Mouse (Mus musculus) layer of hippocampus, adult 9-10 months (tissue): ENCODE measurements at regions not wholly inside any gene's neighbourhood (a gene's known extent, or its start where the extent isn't known, plus 50 kb on each side); places are given as distances from the start of the nearest gene placed in this dataset.

ENCODE experiments used
- DNase-seq: peaks from one replicate; pipeline ENCODE4 v3.0.0; 2022; ENCODE audit warnings: low spot score

DNA sequence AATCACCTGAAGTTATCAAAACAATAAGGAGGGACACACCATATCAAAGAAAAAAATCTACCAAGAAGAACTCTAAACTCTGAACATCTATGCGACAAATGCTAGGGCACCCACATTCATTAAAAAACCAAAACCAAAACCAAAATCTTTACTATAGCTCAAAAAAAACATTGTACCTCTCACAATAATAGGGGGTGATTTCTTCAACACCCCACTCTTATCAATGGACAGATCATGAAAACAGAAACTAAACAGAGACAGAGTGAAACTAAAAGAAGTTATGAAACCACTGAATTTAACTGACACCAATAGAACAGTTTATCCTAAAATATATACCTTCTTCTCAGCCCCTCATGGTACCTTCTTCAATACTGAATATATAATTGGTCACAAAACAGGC, 1314.5 kb upstream of the Gm7489 start:
- DNase-seq = no peak

DNA sequence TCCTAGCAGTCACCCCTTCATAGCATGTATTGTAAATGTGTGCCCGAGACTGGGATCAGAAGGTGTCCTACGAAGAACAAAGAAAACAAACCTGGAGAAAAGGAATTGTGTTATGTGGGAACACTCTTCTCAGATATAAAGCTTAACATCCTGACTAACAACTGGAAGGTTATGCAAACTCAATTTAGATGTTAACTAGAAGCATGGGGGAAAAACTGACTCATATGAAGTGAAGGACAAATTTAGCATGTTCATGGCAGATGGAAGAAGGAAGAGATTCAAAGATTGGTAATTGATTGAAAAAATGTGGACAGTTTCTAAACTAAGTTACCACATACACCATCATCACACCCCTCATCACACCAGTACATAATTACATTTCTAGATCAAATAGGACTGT, 1307.1 kb upstream of the Gm7489 start:
- no peak for DNase-seq

DNA sequence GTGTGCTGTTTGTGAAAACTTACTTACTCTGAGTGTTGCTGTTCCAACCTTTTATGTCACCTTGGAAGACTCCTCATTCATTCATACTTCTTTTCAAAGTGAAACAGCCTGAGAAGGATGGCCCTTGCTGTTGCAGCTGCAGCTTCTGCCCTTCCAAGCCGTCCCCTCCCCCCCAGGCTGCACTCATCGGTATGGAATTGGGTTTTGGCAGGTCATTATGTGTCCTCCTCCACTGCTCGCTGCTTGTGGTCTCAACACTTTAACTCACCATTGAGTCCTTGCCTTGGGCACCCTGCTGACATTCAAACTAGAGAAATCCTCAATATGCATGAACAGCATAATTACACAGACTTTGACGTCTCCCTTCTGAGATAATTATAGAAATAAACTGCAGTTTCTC, 1295.3 kb upstream of the Gm7489 start:
- DNase-seq = no peak

DNA sequence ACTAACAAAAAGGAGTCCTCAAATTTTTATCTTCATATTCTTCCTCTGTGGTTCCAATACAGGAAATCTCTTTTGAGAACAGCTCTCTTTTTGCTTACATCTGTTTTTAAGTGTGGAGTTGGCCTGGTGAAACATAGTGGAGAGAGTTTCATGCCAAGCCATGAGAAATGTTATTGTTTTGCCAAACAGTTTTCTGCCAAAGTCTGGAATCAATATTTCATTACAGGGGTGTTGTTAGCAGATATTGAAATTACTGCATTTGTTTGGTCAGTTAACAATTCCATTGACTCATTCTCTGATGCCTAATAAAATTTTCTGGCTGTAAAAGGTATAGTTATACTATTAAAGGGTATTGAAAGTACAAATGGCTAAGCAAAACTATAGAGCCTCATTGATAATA, 1285.2 kb upstream of the Gm7489 start:
- no peak for DNase-seq

DNA sequence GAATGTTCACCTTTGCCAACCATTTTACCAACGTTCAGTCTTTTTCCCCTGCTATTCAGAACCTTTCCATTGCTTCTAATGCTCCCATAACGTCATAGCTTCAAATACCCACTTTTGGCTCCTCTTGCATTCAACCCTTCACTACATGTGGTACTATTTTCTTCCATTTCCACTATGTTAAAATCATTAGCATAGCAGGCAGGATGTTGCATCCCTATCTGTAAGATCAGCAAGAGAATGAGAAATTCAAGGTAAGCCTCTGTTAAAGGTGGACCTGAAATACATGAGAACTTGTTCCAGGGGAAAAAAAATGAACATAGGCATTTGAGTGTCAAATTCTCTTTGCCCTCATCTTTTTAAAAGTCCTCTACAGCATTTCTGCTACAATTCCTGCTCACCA, 1284.7 kb upstream of the Gm7489 start:
- no peak for DNase-seq

DNA sequence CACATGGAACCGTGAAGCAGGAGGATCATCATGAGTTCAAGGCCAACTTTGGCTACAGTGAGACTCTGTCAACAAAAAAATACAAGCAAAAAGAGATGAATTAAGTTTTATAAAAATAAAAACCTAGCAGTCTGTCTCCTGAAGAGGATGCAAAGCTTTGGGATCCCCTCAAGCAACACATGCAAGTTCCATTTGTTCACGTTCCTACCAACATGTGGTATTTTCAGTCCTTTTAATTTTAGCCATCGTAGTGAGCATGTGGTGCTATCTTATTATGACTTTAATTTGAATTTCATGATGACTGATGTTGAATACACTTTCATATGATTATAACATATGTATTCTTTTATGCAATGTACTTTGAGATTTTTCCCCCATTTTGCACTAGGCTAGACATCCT, 1244.9 kb upstream of the Gm7489 start:
- no peak for DNase-seq

DNA sequence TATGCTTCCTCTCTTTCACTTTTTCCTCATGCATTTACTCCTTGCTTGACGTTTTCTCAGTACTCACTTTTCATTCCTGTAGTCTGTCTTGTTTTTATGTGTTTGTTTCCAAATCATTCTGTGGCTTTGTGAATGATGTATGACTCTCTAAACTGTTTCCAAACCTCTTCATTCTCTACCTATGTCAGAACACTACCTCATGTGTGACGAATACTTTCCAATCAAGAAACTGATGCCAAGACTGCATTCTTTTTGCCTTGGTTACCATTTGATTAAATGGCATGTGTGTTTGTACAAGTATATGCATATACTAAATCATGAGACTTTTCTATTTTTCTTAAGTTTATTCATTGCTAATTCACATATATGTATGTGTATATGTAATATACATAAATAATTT, 1238.7 kb upstream of the Gm7489 start:
- no peak for DNase-seq

DNA sequence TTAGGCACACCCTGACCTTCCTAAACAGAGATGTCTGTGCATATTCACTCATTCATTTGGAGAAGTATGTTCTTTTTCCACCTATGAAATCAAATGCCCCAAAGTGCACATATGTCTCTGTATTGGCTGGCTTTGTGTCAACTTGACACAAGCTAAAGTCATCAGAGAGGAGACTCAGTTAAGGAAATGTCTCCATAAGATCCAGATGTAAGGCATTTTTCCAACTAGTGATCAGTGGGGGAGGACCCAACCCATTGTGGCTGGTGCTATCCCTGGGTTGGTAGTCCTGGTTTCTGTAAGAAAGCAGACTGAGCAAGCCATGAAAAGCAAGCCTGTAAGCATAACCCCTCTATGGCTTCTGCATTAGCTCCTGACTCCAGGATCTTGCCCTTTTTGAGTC, 1226.8 kb upstream of the Gm7489 start:
- DNase-seq = no peak
